Mouse (Mus musculus) neural tube, embryonic 15.5 days (tissue): ENCODE data around the gene Gm3573. TPM values are rescaled to one million over a fixed set of nuclear protein-coding genes. Genes with fewer than 3 reads are reported as not detected.
"Not testable (repeated sequence)": the region's sequence is repeated elsewhere in the genome, so short reads cannot be mapped to it uniquely, and the experiment has no call there.

ENCODE experiments used
- ATAC-seq: fragments of 200-750 bp; cut with Nextera tagmentation; 2 replicates; pipeline ENCODE4 v1.8.0; 2017; ENCODE audit warnings: mild to moderate bottlenecking, moderate TSS enrichment, moderate library complexity; ENCODE audit not compliant: low FRiP score
- H3K27ac ChIP-seq: fragments of 300-500 bp; sonication (generic); replicated peaks from 2 replicates; pipeline ENCODE4 v1.5.1; 2015; ENCODE audit warnings: mild to moderate bottlenecking, inconsistent platforms
- H3K27me3 ChIP-seq: fragments of 300-500 bp; sonication (generic); replicated peaks from 2 replicates; pipeline ENCODE4 v1.6.1; 2015; ENCODE audit warnings: inconsistent platforms
- H3K36me3 ChIP-seq: fragments of 300-500 bp; sonication (generic); 2 replicates; pipeline ENCODE4 v1.6.1; 2015; ENCODE audit warnings: inconsistent platforms
- H3K4me1 ChIP-seq: fragments of 300-500 bp; sonication (generic); 2 replicates; pipeline ENCODE4 v1.6.1; 2015; ENCODE audit warnings: inconsistent platforms
- H3K4me2 ChIP-seq: fragments of 300-500 bp; sonication (generic); 2 replicates; pipeline ENCODE4 v1.6.1; 2015; ENCODE audit warnings: inconsistent platforms, mild to moderate bottlenecking, moderate library complexity
- H3K4me3 ChIP-seq: fragments of 300-500 bp; sonication (generic); replicated peaks from 2 replicates; pipeline ENCODE4 v1.5.1; 2015; ENCODE audit warnings: mild to moderate bottlenecking, inconsistent platforms
- H3K9ac ChIP-seq: fragments of 300-500 bp; sonication (generic); replicated peaks from 2 replicates; pipeline ENCODE4 v1.6.1; 2015; ENCODE audit warnings: mild to moderate bottlenecking, inconsistent platforms
- H3K9me3 ChIP-seq: fragments of 300-500 bp; sonication (generic); replicated peaks from 2 replicates; pipeline ENCODE4 v1.6.1; 2016; ENCODE audit warnings: inconsistent platforms
- WGBS: fragments of 180-500 bp; shearing (Covaris S2); methylation state at CpG from one replicate; pipeline ENCODE4 v1.1.7; 2015; ENCODE audit warnings: mixed read lengths; 5-methylcytosine and 5-hydroxymethylcytosine counted together
- polyA plus RNA-seq: library from polyadenylated mRNA; unstranded; fragments of >200 nt; fragmentation: Nextera tagmentation; extraction: Ambion mirVana; gene quantifications from 2 replicates; pipeline ENCODE4 v1.2.1, GENCODE M21; 2015

Gene Gm3573
- polyA plus RNA-seq = not detected in 2 replicates

- not testable (repeated sequence) for H3K4me3 ChIP-seq, H3K9me3 ChIP-seq, H3K9ac ChIP-seq, H3K4me1 ChIP-seq, ATAC-seq, H3K27ac ChIP-seq, H3K4me2 ChIP-seq, H3K36me3 ChIP-seq, H3K27me3 ChIP-seq
- no CpG with 5 or more reads among the region's 1 CpGs for WGBS
These were observed at the start of gene Gm3573 for GRCm38 (mm10) chr14:42190691-42191090. Gene Gm3573 (minus strand): TSS chr14:42190791.

GRCm38 (mm10) chr14:42216766-42217537 is 26.4 kb upstream of the Gm3573 start:
- H3K9me3 ChIP-seq, H3K4me2 ChIP-seq: not testable (repeated sequence)
- WGBS = 76% methylated on average over 8 of the region's 10 CpGs

GRCm38 (mm10) chr14:42183936-42184335 is 6.7 kb downstream of the Gm3573 start:
- H3K36me3 ChIP-seq, H3K4me3 ChIP-seq, H3K27ac ChIP-seq, H3K4me2 ChIP-seq, H3K9ac ChIP-seq, H3K9me3 ChIP-seq, H3K27me3 ChIP-seq, ATAC-seq, H3K4me1 ChIP-seq: not testable (repeated sequence)
- 83% methylated on average over 3 of the region's 3 CpGs for WGBS

More at GRCm38 (mm10) chr14:42216766-42217537, 26.4 kb upstream of the Gm3573 start:
- H3K27ac ChIP-seq, H3K4me3 ChIP-seq, H3K9ac ChIP-seq, H3K4me1 ChIP-seq, ATAC-seq, H3K36me3 ChIP-seq, H3K27me3 ChIP-seq: not testable (repeated sequence)

- not testable (repeated sequence) for H3K4me2 ChIP-seq, H3K4me3 ChIP-seq, H3K36me3 ChIP-seq, H3K9ac ChIP-seq, H3K27ac ChIP-seq, H3K4me1 ChIP-seq, H3K9me3 ChIP-seq, ATAC-seq, H3K27me3 ChIP-seq
- 80% methylated on average over 1 of the region's 2 CpGs for WGBS
These were observed 28.1 kb downstream of the Gm3573 start, which contains the start of gene Gm17027 for GRCm38 (mm10) chr14:42162522-42162921. Gene Gm17027 (minus strand): TSS chr14:42162622.

Other genes with a start within 250 kb of the Gm3573 start
- gene 1700024B05Rik, start 246.8 kb downstream of the Gm3573 start, polyA plus RNA-seq = not detected in 2 replicates
- not detected in 2 replicates for gene Gm6401, start 222.9 kb downstream of the Gm3573 start, polyA plus RNA-seq
- not detected in 2 replicates for gene Gm3543, start 207.5 kb downstream of the Gm3573 start, polyA plus RNA-seq
- not detected in 2 replicates for gene Gm7951, start 73.4 kb downstream of the Gm3573 start, polyA plus RNA-seq
- not detected in 2 replicates for gene Gm17027, start 28.2 kb downstream of the Gm3573 start, polyA plus RNA-seq
- not detected in 2 replicates for gene Gm17026, start 69.3 kb upstream of the Gm3573 start, polyA plus RNA-seq
- gene Gm9611, start 106.6 kb upstream of the Gm3573 start, polyA plus RNA-seq = not detected in 2 replicates
- not detected in 2 replicates for gene Gm7995, start 119.4 kb upstream of the Gm3573 start, polyA plus RNA-seq
- gene Gm8005, start 248.9 kb upstream of the Gm3573 start, polyA plus RNA-seq = not detected in 2 replicates